Mouse (Mus musculus): ENCODE results near the gene Morn2.
"Not testable (repeated sequence)": the region's sequence is repeated elsewhere in the genome, so short reads cannot be mapped to it uniquely, and the experiment has no call there.

Morn2 gene

GRCm38 (mm10) chr17:80290074-80290657 is at the start of gene Morn2, which contains the start of gene Dhx57:
TSS of gene Morn2 (plus strand) at chr17:80290203.
TSS of gene Dhx57 (minus strand) at chr17:80290476.
- peak; percentile 85 to 93 for DNase-seq (ENCODE audit: low read depth in 1 of 2, low spot score in 2 of 2)

- DNase-seq (ENCODE audit: low read depth in 1 of 2, low spot score in 2 of 2), result no peak
These were observed 48.4 kb upstream of the Morn2 start for GRCm38 (mm10) chr17:80241594-80241993.

- DNase-seq (ENCODE audit: low read depth in 1 of 2, low spot score in 2 of 2), result no peak
These were observed 46.9 kb upstream of the Morn2 start for GRCm38 (mm10) chr17:80243116-80243515.

GRCm38 (mm10) chr17:80252757-80253525 is 37.1 kb upstream of the Morn2 start:
- no peak for DNase-seq (ENCODE audit: low read depth in 1 of 2, low spot score in 2 of 2)

GRCm38 (mm10) chr17:80254421-80254820 is 35.6 kb upstream of the Morn2 start:
- DNase-seq (ENCODE audit: low read depth in 1 of 2, low spot score in 2 of 2), result no peak

- DNase-seq (ENCODE audit: low read depth in 1 of 2, low spot score in 2 of 2), result no peak
These were observed 34.8 kb upstream of the Morn2 start for GRCm38 (mm10) chr17:80255208-80255607.

GRCm38 (mm10) chr17:80267065-80267464 is 22.9 kb upstream of the Morn2 start:
- DNase-seq (ENCODE audit: low read depth in 1 of 2, low spot score in 2 of 2), result no peak

GRCm38 (mm10) chr17:80268151-80268550 is 21.9 kb upstream of the Morn2 start:
- DNase-seq (ENCODE audit: low read depth in 1 of 2, low spot score in 2 of 2), result no peak

- not testable (repeated sequence) for DNase-seq (ENCODE audit: low read depth in 1 of 2, low spot score in 2 of 2)
These were observed 19.4 kb upstream of the Morn2 start for GRCm38 (mm10) chr17:80270622-80271021.

- no peak for DNase-seq (ENCODE audit: low read depth in 1 of 2, low spot score in 2 of 2)
These were observed 11.7 kb upstream of the Morn2 start for GRCm38 (mm10) chr17:80278255-80278654.

- no peak for DNase-seq (ENCODE audit: low read depth in 1 of 2, low spot score in 2 of 2)
These were observed 10.5 kb upstream of the Morn2 start for GRCm38 (mm10) chr17:80279340-80280070.

- no peak for DNase-seq (ENCODE audit: low read depth in 1 of 2, low spot score in 2 of 2)
These were observed 5.6 kb upstream of the Morn2 start for GRCm38 (mm10) chr17:80284446-80284845.

GRCm38 (mm10) chr17:80288012-80288411 is 2.0 kb upstream of the Morn2 start:
- no peak for DNase-seq (ENCODE audit: low read depth in 1 of 2, low spot score in 2 of 2)

GRCm38 (mm10) chr17:80289280-80290073 is 526 bp upstream of the Morn2 start:
- DNase-seq (ENCODE audit: low read depth in 1 of 2, low spot score in 2 of 2), result no peak

GRCm38 (mm10) chr17:80291148-80291547 is 1.1 kb downstream of the Morn2 start:
- DNase-seq (ENCODE audit: low read depth in 1 of 2, low spot score in 2 of 2), result no peak

GRCm38 (mm10) chr17:80295258-80295657 is 5.3 kb downstream of the Morn2 start:
- no peak for DNase-seq (ENCODE audit: low read depth in 1 of 2, low spot score in 2 of 2)

- no peak for DNase-seq (ENCODE audit: low read depth in 1 of 2, low spot score in 2 of 2)
These were observed 8.8 kb downstream of the Morn2 start for GRCm38 (mm10) chr17:80298844-80299243.

GRCm38 (mm10) chr17:80307251-80307650 is 17.2 kb downstream of the Morn2 start, which contains the start of gene Arhgef33:
TSS of gene Arhgef33 (plus strand) at chr17:80307407.
- no peak for DNase-seq (ENCODE audit: low read depth in 1 of 2, low spot score in 2 of 2)

GRCm38 (mm10) chr17:80311761-80312160 is 21.8 kb downstream of the Morn2 start:
- DNase-seq (ENCODE audit: low read depth in 1 of 2, low spot score in 2 of 2), result no peak

GRCm38 (mm10) chr17:80312405-80312804 is 22.4 kb downstream of the Morn2 start:
- no peak for DNase-seq (ENCODE audit: low read depth in 1 of 2, low spot score in 2 of 2)

- no peak for DNase-seq (ENCODE audit: low read depth in 1 of 2, low spot score in 2 of 2)
These were observed 32.2 kb downstream of the Morn2 start for GRCm38 (mm10) chr17:80322228-80322627.

Measured in monocyte, adult 2 months (primary cell).